Mouse (Mus musculus) forebrain, embryonic 16.5 days (tissue): ENCODE data around the gene Arhgap44. TPM values are rescaled to one million over a fixed set of nuclear protein-coding genes. Genes with fewer than 3 reads are reported as not detected.

Experiments used
- ATAC-seq: fragments of 200-750 bp; cut with Nextera tagmentation; 2 replicates; pipeline ENCODE4 v1.8.0; 2017; ENCODE audit warnings: mild to moderate bottlenecking, moderate library complexity
- H3K27ac ChIP-seq: fragments of 300-500 bp; sonication (generic); 2 replicates; pipeline ENCODE4 v1.5.1; 2014; ENCODE audit warnings: low read length, control low read depth
- H3K27me3 ChIP-seq: fragments of 300-500 bp; sonication (generic); replicated peaks from 2 replicates; pipeline ENCODE4 v1.6.1; 2014; ENCODE audit warnings: low read length; ENCODE audit not compliant: control insufficient read depth, insufficient read depth
- H3K36me3 ChIP-seq: fragments of 300-500 bp; sonication (generic); 2 replicates; pipeline ENCODE4 v1.6.1; 2014; ENCODE audit not compliant: control insufficient read depth, insufficient read depth
- H3K4me1 ChIP-seq: fragments of 300-500 bp; sonication (generic); replicated peaks from 2 replicates; pipeline ENCODE4 v1.6.1; 2014; ENCODE audit warnings: low read length; ENCODE audit not compliant: control insufficient read depth, insufficient read depth
- H3K4me2 ChIP-seq: fragments of 300-500 bp; sonication (generic); 2 replicates; pipeline ENCODE4 v1.6.1; 2014; ENCODE audit warnings: mild to moderate bottlenecking, low read length, control low read depth
- H3K4me3 ChIP-seq: fragments of 300-500 bp; sonication (generic); replicated peaks from 2 replicates; pipeline ENCODE4 v1.5.1; 2014; ENCODE audit warnings: mild to moderate bottlenecking, low read length, control low read depth
- H3K9ac ChIP-seq: fragments of 300-500 bp; sonication (generic); replicated peaks from 2 replicates; pipeline ENCODE4 v1.6.1; 2014; ENCODE audit warnings: low read depth, low read length, control low read depth
- H3K9me3 ChIP-seq: fragments of 300-500 bp; sonication (generic); 2 replicates; pipeline ENCODE4 v1.6.1; 2016; ENCODE audit warnings: low read length; ENCODE audit not compliant: control insufficient read depth
- WGBS: fragments of 180-500 bp; shearing (Covaris S2); extraction: QIAGEN DNeasy Blood & Tissue Kit; methylation state at CpG from one replicate; pipeline ENCODE4 v1.1.7; 2014; 5-methylcytosine and 5-hydroxymethylcytosine counted together
- polyA plus RNA-seq: library from polyadenylated mRNA; unstranded; fragments of >200 nt; fragmentation: Nextera tagmentation; extraction: Ambion mirVana; gene quantifications from 2 replicates; pipeline ENCODE4 v1.2.1, GENCODE M21; 2015

The Arhgap44 gene
- polyA plus RNA-seq, 1 experiment from 2014 or later, result 12.4 TPM

DNA sequence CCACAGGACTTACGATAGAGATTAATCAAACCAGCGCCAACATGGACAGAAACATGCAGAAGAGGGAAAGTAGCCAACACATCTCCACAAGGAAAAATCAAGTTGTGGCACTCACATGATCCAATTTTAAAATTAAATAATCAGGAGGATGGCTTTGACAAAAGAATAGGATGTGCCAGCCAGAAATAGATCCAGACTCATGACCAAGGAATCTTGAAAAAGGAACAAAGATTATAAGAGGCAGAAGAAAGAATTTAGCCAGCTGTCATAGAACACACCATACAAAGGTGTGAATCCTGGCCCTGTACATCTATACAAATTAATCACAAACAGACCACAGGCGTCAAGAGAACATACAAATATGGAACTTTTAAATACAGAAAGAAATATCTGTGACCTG is 82.5 kb downstream of the Arhgap44 start:
- no peak overlapping the region for H3K27ac ChIP-seq
- H3K4me2 ChIP-seq, result no peak overlapping the region
- H3K4me3 ChIP-seq, result no peak overlapping the region
- H3K9ac ChIP-seq, result no peak overlapping the region
- H3K4me1 ChIP-seq, result no peaks in the 10 kb centered on the region
- H3K36me3 ChIP-seq, result no peaks in the 10 kb centered on the region
- 93% methylated on average over 3 of the region's 3 CpGs for WGBS
- no peaks in the 10 kb centered on the region for H3K9me3 ChIP-seq
- no peak for ATAC-seq
- no peaks in the 10 kb centered on the region for H3K27me3 ChIP-seq

DNA sequence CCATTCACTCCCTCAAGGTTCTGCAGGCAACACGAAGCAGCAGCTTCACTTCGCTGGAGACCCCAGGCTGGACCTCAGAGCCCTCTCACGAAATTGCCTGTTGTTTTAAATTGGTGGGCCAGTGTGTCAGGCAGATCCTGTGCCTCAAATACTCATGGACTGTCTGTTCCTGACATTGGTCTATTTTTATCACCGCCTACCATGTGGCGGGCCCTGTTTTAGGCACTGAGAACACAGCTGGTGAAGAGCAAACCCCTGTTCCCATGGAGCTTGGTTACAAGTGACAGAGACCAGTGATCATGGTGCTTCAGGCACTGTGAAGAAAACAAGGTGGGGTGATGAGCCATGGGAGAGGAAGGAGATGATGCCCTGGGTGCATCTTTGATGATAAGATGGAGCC is 93.2 kb downstream of the Arhgap44 start:
- no peak overlapping the region for H3K27ac ChIP-seq
- ATAC-seq, result no peak
- no peaks in the 10 kb centered on the region for H3K9me3 ChIP-seq
- 92% methylated on average over 5 of the region's 5 CpGs for WGBS
- H3K4me2 ChIP-seq, result no peak overlapping the region
- no peaks in the 10 kb centered on the region for H3K4me1 ChIP-seq
- H3K27me3 ChIP-seq, result no peaks in the 10 kb centered on the region
- H3K36me3 ChIP-seq, result no peaks in the 10 kb centered on the region
- no peak overlapping the region for H3K4me3 ChIP-seq
- no peak overlapping the region for H3K9ac ChIP-seq

DNA sequence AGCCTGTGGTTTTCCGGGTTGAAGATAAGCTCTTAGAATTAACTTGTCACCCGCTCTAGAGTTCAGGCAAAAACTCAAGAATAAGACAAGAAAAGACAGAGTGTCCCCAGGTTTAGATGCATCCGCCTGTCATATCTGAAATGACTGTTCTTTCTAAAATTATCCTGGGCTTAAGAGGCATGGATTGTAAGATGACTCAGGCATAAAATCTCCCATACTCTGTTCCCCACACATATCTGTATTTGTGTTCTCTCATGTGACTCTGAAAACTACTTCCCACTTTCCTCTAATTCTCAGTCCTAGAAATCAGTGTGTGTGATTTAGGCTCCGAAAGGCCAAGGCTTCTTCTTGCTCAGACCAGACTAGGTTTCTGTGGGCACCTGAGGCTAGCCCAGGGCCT is 93.7 kb downstream of the Arhgap44 start:
- H3K9ac ChIP-seq, result no peak overlapping the region
- no peaks in the 10 kb centered on the region for H3K9me3 ChIP-seq
- no peaks in the 10 kb centered on the region for H3K27me3 ChIP-seq
- H3K4me2 ChIP-seq, result no peak overlapping the region
- no peaks in the 10 kb centered on the region for H3K4me1 ChIP-seq
- 78% methylated on average over 4 of the region's 4 CpGs for WGBS
- no peak overlapping the region for H3K27ac ChIP-seq
- H3K36me3 ChIP-seq, result no peaks in the 10 kb centered on the region
- no peak overlapping the region for H3K4me3 ChIP-seq
- ATAC-seq, result no peak

DNA sequence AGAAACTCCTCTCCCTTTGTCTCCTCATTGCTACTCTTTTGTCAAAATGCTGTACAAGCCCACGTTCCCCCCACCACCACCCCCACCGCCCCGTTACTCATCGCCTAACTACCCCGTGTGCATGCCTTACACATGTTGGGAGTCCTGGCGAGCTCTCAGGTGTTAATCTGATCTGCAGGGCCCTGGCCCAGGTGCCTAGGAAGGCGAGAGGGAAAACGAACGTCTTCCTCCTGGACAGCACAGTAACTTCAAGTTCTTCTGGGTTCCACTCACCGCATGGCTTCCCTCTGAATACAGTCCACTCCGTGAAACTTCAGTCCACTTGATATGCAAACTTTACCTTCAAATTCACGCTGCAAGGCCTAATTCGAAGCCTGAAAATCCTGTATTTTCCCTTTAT is 97.6 kb downstream of the Arhgap44 start:
- Histone ChIP-seq H3K4me1 (no peaks in the 10 kb centered on the region), H3K4me3 (no peak overlapping the region), H3K36me3 (no peaks in the 10 kb centered on the region), H3K27me3 (no peaks in the 10 kb centered on the region), H3K27ac (no peak overlapping the region), H3K9ac (no peak overlapping the region), H3K9me3 (no peaks in the 10 kb centered on the region), H3K4me2 (no peak overlapping the region)
- ATAC-seq, result no peak
- 83% methylated on average over 13 of the region's 13 CpGs for WGBS

DNA sequence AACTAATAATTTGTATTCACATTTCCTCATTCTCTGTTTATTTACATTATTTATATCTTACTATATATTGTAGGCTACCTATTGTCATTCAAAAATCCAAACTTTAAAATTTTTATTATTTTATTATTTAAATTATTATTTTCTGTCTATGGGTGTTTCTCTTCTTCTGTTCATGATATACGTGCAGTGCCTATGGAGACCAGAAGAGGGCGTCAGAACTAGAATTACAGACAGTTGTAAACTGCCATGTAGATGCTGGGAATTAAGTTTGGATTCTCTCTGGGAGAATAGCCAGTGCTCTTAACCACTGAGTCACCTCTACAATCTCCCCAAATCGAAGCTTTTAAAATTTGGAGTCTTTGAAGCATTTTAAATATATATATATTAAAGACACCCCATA is 101.3 kb downstream of the Arhgap44 start:
- H3K27ac ChIP-seq, result no peak overlapping the region

DNA sequence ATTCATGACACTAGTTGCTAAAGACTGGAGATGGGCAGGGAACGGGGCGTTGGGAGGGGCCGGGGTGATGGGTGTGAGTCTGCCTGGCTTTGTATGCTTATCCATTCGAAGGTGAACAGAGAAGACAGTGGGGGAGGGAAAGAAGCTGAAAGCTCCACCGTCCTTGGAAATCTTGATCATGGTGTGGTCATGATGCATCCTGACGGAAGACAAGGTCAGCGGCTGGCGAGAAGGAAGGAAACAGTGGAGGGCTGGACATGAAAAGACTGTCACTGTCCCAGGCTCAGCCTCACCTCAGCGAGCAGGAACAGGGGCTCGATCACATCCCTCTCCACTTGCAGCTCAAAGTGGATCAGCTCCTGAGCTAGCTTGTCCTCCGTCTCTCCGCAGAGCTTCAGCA is 103.2 kb downstream of the Arhgap44 start:
- no peak overlapping the region for H3K9ac ChIP-seq
- 86% methylated on average over 12 of the region's 12 CpGs for WGBS
- no peaks in the 10 kb centered on the region for H3K4me1 ChIP-seq
- no peak for ATAC-seq
- H3K36me3 ChIP-seq, result no peaks in the 10 kb centered on the region
- H3K27ac ChIP-seq, result no peak overlapping the region
- no peak overlapping the region for H3K4me2 ChIP-seq
- H3K4me3 ChIP-seq, result no peak overlapping the region
- no peaks in the 10 kb centered on the region for H3K27me3 ChIP-seq
- no peaks in the 10 kb centered on the region for H3K9me3 ChIP-seq

More for the DNA sequence above, 101.3 kb downstream of the Arhgap44 start:
- Histone ChIP-seq H3K36me3 (no peaks in the 10 kb centered on the region), H3K4me1 (no peaks in the 10 kb centered on the region), H3K9ac (no peak overlapping the region), H3K4me2 (no peak overlapping the region), H3K9me3 (no peaks in the 10 kb centered on the region), H3K27me3 (no peaks in the 10 kb centered on the region), H3K4me3 (no peak overlapping the region)
- no peak for ATAC-seq
- 60% methylated on average over 3 of the region's 3 CpGs for WGBS

DNA sequence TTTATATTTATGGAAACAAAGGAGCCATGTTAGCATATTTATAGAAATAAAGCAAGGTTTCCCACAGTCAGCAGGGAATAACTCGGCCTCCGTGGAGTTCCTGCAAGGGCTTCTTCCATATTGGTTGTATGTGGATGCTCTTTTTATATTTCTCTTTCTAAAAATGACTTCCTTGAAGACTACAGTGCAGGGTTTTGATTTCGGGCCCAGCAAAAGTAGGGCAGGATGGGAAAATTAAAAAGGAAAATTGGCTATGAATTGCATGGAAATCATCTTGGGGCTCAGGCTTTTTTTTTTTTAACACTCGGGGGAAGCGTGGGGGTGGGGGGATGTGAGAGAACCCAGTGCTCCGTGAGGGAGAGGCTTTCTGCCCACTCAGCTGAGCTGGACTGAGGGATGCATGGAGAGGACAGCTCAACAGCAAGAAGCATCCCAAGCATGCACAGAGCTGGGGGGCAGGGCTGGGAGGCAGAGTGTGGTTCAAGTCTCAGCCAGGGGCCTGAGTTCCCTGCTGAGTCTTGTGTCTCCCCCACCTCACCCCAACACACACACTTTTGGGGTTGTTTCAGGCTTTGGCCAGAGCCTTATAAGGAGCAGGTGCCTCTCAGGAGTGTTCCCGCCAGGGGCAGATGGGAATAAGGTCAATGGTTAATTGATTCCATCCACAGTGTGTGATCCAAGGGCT is 104.4 kb downstream of the Arhgap44 start:
- no peaks in the 10 kb centered on the region for H3K4me1 ChIP-seq
- H3K4me3 ChIP-seq, result no peak overlapping the region
- no peak overlapping the region for H3K9ac ChIP-seq
- H3K27me3 ChIP-seq, result no peaks in the 10 kb centered on the region
- no peak overlapping the region for H3K27ac ChIP-seq
- no peaks in the 10 kb centered on the region for H3K36me3 ChIP-seq
- 71% methylated on average over 7 of the region's 7 CpGs for WGBS
- H3K9me3 ChIP-seq, result no peaks in the 10 kb centered on the region
- no peak for ATAC-seq
- no peak overlapping the region for H3K4me2 ChIP-seq

DNA sequence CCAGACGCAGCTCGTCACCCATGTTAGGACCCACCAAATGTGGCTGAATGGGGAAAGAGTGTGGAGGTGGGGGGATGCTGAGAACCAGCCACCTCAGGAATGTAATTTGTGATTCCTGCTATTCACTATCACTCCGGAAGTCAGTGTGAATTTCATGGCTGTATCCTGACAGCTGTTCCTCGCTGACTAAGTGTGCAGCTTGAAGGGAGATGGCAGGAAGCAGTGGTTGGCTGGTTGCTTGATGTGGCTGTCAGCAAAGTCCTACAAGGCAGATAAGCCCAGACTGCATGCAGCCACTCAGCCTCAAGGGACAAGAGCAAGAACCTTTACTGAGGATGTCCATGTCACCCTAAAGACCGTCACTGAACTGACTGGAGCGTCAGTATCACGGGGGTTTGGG is 107.2 kb downstream of the Arhgap44 start:
- Histone ChIP-seq H3K27ac (no peak overlapping the region), H3K9me3 (no peaks in the 10 kb centered on the region), H3K27me3 (no peaks in the 10 kb centered on the region), H3K4me3 (no peak overlapping the region), H3K9ac (no peak overlapping the region), H3K4me2 (no peak overlapping the region), H3K4me1 (no peaks in the 10 kb centered on the region), H3K36me3 (no peaks in the 10 kb centered on the region)
- 87% methylated on average over 7 of the region's 7 CpGs for WGBS
- no peak for ATAC-seq

DNA sequence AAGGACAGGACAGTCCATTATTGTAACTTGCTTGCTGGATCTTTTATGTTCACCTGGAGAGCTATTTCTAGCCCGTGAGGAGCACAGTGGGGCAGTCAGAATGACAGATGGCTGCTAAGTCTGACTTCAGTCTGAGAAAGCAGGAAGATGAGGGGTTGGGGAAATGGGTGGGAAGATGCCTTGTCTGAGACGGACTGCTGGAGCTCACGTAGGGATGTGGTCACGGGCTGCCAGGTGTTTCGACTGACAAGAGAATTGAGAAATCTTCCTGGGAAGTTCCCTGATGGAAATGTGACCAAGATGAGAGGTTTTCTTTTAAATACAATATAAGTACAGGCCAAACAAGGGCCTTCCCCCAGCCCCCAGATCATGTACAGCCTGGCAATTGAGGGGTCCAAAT is 108.5 kb downstream of the Arhgap44 start:
- H3K9ac ChIP-seq, result no peak overlapping the region
- no peaks in the 10 kb centered on the region for H3K36me3 ChIP-seq
- H3K4me1 ChIP-seq, result no peaks in the 10 kb centered on the region
- H3K4me3 ChIP-seq, result no peak overlapping the region
- no peaks in the 10 kb centered on the region for H3K27me3 ChIP-seq
- 66% methylated on average over 5 of the region's 5 CpGs for WGBS
- H3K27ac ChIP-seq, result no peak overlapping the region
- H3K9me3 ChIP-seq, result no peaks in the 10 kb centered on the region
- no peak overlapping the region for H3K4me2 ChIP-seq
- ATAC-seq, result no peak

DNA sequence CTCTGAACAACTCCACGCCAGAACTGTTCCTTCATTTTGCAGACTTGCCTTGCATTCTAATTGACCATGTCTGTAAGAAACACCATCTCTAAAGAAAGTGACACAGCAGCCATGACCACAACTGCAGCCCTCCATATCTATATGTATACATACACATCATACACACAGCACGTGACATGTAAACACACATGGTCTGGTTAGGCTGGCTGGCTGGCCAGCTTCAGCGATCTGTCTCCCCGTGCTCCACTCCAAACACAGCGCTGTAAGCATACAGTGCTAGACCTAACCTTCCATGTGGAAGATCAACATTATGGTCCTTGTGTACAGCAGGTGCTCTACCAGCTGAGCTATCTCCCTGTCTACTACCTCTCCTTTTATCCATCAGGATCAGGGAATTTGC is 111.9 kb downstream of the Arhgap44 start:
- H3K4me1 ChIP-seq, result no peaks in the 10 kb centered on the region
- H3K27me3 ChIP-seq, result no peaks in the 10 kb centered on the region
- H3K27ac ChIP-seq, result no peak overlapping the region
- no peaks in the 10 kb centered on the region for H3K9me3 ChIP-seq
- WGBS, result 93% methylated on average over 5 of the region's 5 CpGs
- no peak for ATAC-seq
- H3K36me3 ChIP-seq, result no peaks in the 10 kb centered on the region
- H3K4me3 ChIP-seq, result no peak overlapping the region
- H3K9ac ChIP-seq, result no peak overlapping the region
- H3K4me2 ChIP-seq, result no peak overlapping the region
